Mouse (Mus musculus): ENCODE measurements around the gene Rpl5.
"Not testable (repeated sequence)": the region's sequence is repeated elsewhere in the genome, so short reads cannot be mapped to it uniquely, and the experiment has no call there.

Gene Rpl5

GRCm38 (mm10) chr5:107901014-107901615 lies 813 bp downstream of the Rpl5 start:
- DNase-seq, result no peak

GRCm38 (mm10) chr5:107904325-107904724 lies 4.0 kb downstream of the Rpl5 start:
- DNase-seq, result no peak

GRCm38 (mm10) chr5:107908514-107909110 lies 8.3 kb downstream of the Rpl5 start:
- DNase-seq, result no peak

- no peak for DNase-seq
Measured at GRCm38 (mm10) chr5:107909668-107910067, 9.4 kb downstream of the Rpl5 start.

GRCm38 (mm10) chr5:107910084-107910616 lies 9.8 kb downstream of the Rpl5 start:
- DNase-seq, result no peak

- DNase-seq, result no peak
Measured at GRCm38 (mm10) chr5:107911012-107911411, 10.7 kb downstream of the Rpl5 start.

GRCm38 (mm10) chr5:107915280-107915679 lies 15.0 kb downstream of the Rpl5 start:
- no peak for DNase-seq

GRCm38 (mm10) chr5:107921400-107922252 lies 21.3 kb downstream of the Rpl5 start:
- peak in 1 of 2 experiments; percentile 58 for DNase-seq

- no peak for DNase-seq
Measured at GRCm38 (mm10) chr5:107922836-107923235, 22.5 kb downstream of the Rpl5 start.

- peak; percentile 63 for DNase-seq
Measured at GRCm38 (mm10) chr5:107924564-107924963, 24.3 kb downstream of the Rpl5 start.

- no peak for DNase-seq
Measured at GRCm38 (mm10) chr5:107926550-107927249, 26.4 kb downstream of the Rpl5 start.

GRCm38 (mm10) chr5:107932556-107932955 lies 32.3 kb downstream of the Rpl5 start:
- peak; percentile 57 to 65 for DNase-seq

GRCm38 (mm10) chr5:107933202-107933974 lies 33.1 kb downstream of the Rpl5 start:
- no peak for DNase-seq

GRCm38 (mm10) chr5:107934770-107935543 lies 34.7 kb downstream of the Rpl5 start:
- no peak for DNase-seq

- DNase-seq, result no peak
Measured at GRCm38 (mm10) chr5:107936625-107937389, 36.5 kb downstream of the Rpl5 start.

GRCm38 (mm10) chr5:107938483-107938882 lies 38.2 kb downstream of the Rpl5 start:
- DNase-seq, result not testable (repeated sequence)

GRCm38 (mm10) chr5:107938886-107939285 lies 38.6 kb downstream of the Rpl5 start:
- no peak for DNase-seq

- no peak for DNase-seq
Measured at GRCm38 (mm10) chr5:107939701-107940100, 39.4 kb downstream of the Rpl5 start.

GRCm38 (mm10) chr5:107941222-107941621 lies 40.9 kb downstream of the Rpl5 start:
- no peak for DNase-seq

GRCm38 (mm10) chr5:107942941-107943340 lies 42.6 kb downstream of the Rpl5 start:
- DNase-seq, result no peak
